ENCODE assay signal across 10 mouse cellular contexts in genomic region chr17:10531024-10531423, GRCm38 (mm10).
A peak's percentile ranks its signal among the peaks of the same experiment; 100 is the strongest.
DNase-seq lines count a peak whose midpoint lies in the region; ATAC-seq lines count a peak whose summit lies in the region.
"Had no signal": no experiment of that assay in that cellular context is flagged by ENCODE, and none has a peak within 500 bp of the region (broad histone marks: within the 10 kb centered on the region; RNA-seq: fewer than 3 reads in every experiment).

No protein-coding gene starts in this region.

- peak; percentile 36 for DNase-seq in adrenal gland, adult 2 months
- no peak for DNase-seq in adrenal gland, adult 8-10 months
- DNase-seq in layer of hippocampus, adult 11-12 months (ENCODE audit: low spot score): peak; percentile 59
- DNase-seq in layer of hippocampus, adult 8-10 months (ENCODE audit: low spot score in 2 of 2): no peak
- peak; percentile 56 for DNase-seq in adrenal gland, postnatal 25 days
- peak; percentile 73 for DNase-seq in kidney, postnatal 4 days
- peak; percentile 22 for DNase-seq in thymus, postnatal 14 days

- H3K36me3 ChIP-seq in intestine, embryonic 15.5 days: no peaks in the 10 kb centered on the region
- H3K36me3 ChIP-seq: embryonic facial prominence, embryonic 15.5 days; limb, embryonic 12.5 days had no signal

- H3K9ac ChIP-seq in intestine, embryonic 15.5 days: no peak overlapping the region
- H3K9ac ChIP-seq: embryonic facial prominence, embryonic 15.5 days; limb, embryonic 12.5 days had no signal

- no peak overlapping the region for H3K4me2 ChIP-seq in intestine, embryonic 15.5 days (replicated peaks)
- H3K4me2 ChIP-seq: embryonic facial prominence, embryonic 15.5 days; limb, embryonic 12.5 days had no signal

- ATAC-seq in intestine, embryonic 15.5 days: no peak

- H3K27ac ChIP-seq in intestine, embryonic 15.5 days: no peak overlapping the region
- H3K27ac ChIP-seq: embryonic facial prominence, embryonic 15.5 days; limb, embryonic 12.5 days had no signal

- 26% methylated on average over 8 of the region's 8 CpGs for WGBS in intestine, embryonic 15.5 days

- H3K9me3 ChIP-seq in intestine, embryonic 15.5 days: no peaks in the 10 kb centered on the region
- H3K9me3 ChIP-seq: embryonic facial prominence, embryonic 15.5 days; limb, embryonic 12.5 days had no signal

- no peak overlapping the region for H3K4me3 ChIP-seq in intestine, embryonic 15.5 days (replicated peaks)
- H3K4me3 ChIP-seq: embryonic facial prominence, embryonic 15.5 days; limb, embryonic 12.5 days had no signal

- no peaks in the 10 kb centered on the region for H3K4me1 ChIP-seq in intestine, embryonic 15.5 days (replicated peaks)
- H3K4me1 ChIP-seq: limb, embryonic 12.5 days had no signal

- no peaks in the 10 kb centered on the region for H3K27me3 ChIP-seq in intestine, embryonic 15.5 days (replicated peaks)

Comparison
In these comparisons a context has a peak if more than half of its experiments do, and no peak if none do; other contexts are left out.
1. DNase-seq: peak in adrenal gland, adult 2 months (single experiment), layer of hippocampus, adult 11-12 months (single experiment), adrenal gland, postnatal 25 days (single experiment), kidney, postnatal 4 days (2 of 2) and thymus, postnatal 14 days (single experiment); none in adrenal gland, adult 8-10 months (single experiment) and layer of hippocampus, adult 8-10 months (0 of 2).